Mouse (Mus musculus): ENCODE measurements around the gene Gorab. TPM values are rescaled to one million over a fixed set of nuclear protein-coding genes. Genes with fewer than 3 reads are reported as not detected.

The Gorab gene
- polyA plus RNA-seq, 1 experiment from 2014 or later: 17.7 TPM

GRCm38 (mm10) chr1:163350988-163351387 lies 52.5 kb downstream of the Gorab start:
- Histone ChIP-seq H3K4me3 (replicated peaks) (no peak overlapping the region), H3K4me1 (replicated peaks) (no peaks in the 10 kb centered on the region), H3K4me2 (replicated peaks) (no peak overlapping the region), H3K9ac (no peak overlapping the region), H3K9me3 (no peaks in the 10 kb centered on the region), H3K27me3 (replicated peaks) (no peaks in the 10 kb centered on the region), H3K36me3 (no peaks in the 10 kb centered on the region), H3K27ac (no peak overlapping the region)
- 88% methylated on average over 3 of the region's 3 CpGs for WGBS
- no peak for ATAC-seq

DNA sequence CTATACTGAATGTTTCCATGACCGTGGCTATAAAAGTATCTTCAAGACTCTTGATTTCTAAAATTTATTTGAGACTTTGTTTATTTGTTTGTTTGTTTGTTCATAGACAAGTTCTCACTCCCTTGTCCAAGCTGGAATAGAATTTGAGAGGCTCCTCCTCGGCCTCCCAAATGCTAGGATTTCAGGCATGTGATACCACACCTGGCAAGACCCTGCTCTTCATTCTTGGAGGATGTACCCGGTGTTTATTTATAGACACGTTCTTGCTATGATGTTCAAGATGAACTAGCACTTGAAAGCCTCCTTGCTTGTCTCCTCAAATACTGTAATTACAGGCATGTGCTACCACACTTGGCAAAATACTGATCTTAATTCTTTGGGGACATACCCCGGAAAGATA lies 57.9 kb downstream of the Gorab start:
- WGBS: 83% methylated on average over 5 of the region's 5 CpGs
- Histone ChIP-seq H3K27me3 (replicated peaks) (no peaks in the 10 kb centered on the region), H3K4me2 (replicated peaks) (no peak overlapping the region), H3K4me1 (replicated peaks) (no peaks in the 10 kb centered on the region), H3K4me3 (replicated peaks) (no peak overlapping the region), H3K9ac (no peak overlapping the region), H3K36me3 (no peaks in the 10 kb centered on the region), H3K9me3 (no peaks in the 10 kb centered on the region), H3K27ac (no peak overlapping the region)
- no peak for ATAC-seq

DNA sequence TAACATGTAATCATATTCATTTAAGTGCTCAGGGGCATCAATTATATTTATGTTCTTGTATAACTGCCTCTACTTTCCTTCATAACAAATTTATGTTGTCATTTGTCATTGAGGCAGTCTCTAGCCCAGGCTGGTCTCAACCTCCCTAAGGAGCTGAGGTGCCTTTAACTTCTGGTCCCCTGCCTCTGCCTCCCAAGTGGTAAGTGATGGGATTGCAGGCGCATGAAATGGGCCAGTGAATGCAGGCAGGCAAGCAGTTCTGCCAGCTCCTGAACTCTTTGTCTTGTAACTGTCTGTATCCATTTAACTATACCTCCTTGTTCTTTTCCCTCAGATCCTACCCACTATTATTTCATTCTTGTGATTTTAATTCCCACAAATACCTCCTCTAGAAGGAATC lies 58.5 kb downstream of the Gorab start:
- ATAC-seq: no peak
- no peak overlapping the region for H3K4me3 ChIP-seq (replicated peaks)

DNA sequence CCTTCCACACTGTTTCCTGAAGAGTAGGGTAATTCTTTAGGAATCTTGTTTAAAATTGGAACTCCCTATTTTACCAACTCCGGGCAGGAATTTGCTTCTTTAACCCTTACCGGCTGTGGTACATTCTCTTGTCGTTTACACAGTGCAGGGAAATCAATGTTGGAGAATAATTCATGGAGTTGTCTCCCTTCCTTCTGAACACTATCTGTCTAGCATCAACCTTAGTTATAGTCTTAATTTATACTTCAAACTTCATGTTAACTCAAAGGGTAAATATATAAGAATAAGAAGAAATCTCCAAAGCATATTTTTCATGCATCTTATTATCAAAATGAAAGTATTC lies 64.3 kb downstream of the Gorab start:
- Histone ChIP-seq H3K27me3 (replicated peaks) (no peaks in the 10 kb centered on the region), H3K4me3 (replicated peaks) (no peak overlapping the region), H3K9me3 (no peaks in the 10 kb centered on the region), H3K27ac (no peak overlapping the region), H3K4me1 (replicated peaks) (no peaks in the 10 kb centered on the region), H3K9ac (no peak overlapping the region), H3K4me2 (replicated peaks) (no peak overlapping the region), H3K36me3 (no peaks in the 10 kb centered on the region)
- no peak for ATAC-seq
- WGBS: 35% methylated on average over 3 of the region's 3 CpGs

More for the DNA sequence above, 58.5 kb downstream of the Gorab start:
- Histone ChIP-seq H3K9me3 (no peaks in the 10 kb centered on the region), H3K4me1 (replicated peaks) (no peaks in the 10 kb centered on the region), H3K27me3 (replicated peaks) (no peaks in the 10 kb centered on the region), H3K27ac (no peak overlapping the region), H3K36me3 (no peaks in the 10 kb centered on the region), H3K9ac (no peak overlapping the region), H3K4me2 (replicated peaks) (no peak overlapping the region)
- WGBS: 36% methylated on average over 1 of the region's 1 CpGs

DNA sequence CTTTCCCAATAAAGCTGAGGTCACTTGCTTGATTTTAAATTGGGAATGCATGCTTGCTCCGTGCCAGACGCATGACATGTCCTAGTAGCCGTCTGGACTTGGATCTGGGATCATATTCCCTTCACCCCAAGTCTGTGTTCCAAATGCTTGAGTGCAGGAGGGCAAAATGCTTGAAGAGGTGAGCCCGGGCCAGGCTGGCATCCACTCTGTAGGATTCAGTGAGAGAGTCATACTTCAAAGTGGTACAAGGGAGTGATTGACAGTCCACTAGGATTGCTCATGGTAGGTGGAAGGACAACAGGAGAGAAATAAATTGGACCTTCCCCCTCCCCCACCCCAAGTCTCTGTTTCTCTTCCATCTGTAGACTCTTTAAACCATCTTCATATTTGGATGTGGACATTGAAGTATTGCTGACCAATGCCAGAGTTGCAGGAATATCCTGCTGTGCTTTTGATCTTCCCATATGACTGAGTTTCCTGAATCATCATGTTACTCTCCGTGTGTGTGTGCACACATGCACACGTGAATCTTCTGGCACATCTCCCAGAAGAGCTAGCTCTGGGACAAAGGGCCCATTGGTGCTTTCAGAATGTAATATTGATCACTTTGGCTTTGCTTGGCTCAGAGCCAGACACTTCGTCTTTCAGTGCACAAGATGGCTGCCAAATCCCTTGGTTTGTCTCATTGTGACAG lies 64.8 kb downstream of the Gorab start:
- no peak overlapping the region for H3K27ac ChIP-seq
- WGBS: 66% methylated on average over 7 of the region's 7 CpGs

GRCm38 (mm10) chr1:163337821-163338220 lies 65.6 kb downstream of the Gorab start:
- Histone ChIP-seq H3K9me3 (no peaks in the 10 kb centered on the region), H3K4me3 (replicated peaks) (no peak overlapping the region), H3K36me3 (no peaks in the 10 kb centered on the region), H3K4me1 (replicated peaks) (no peaks in the 10 kb centered on the region), H3K9ac (no peak overlapping the region), H3K27ac (no peak overlapping the region), H3K27me3 (replicated peaks) (no peaks in the 10 kb centered on the region), H3K4me2 (replicated peaks) (no peak overlapping the region)
- ATAC-seq: no peak
- WGBS: 83% methylated on average over 2 of the region's 2 CpGs

More for the DNA sequence above, 64.8 kb downstream of the Gorab start:
- no peak overlapping the region for H3K4me2 ChIP-seq (replicated peaks)
- H3K36me3 ChIP-seq: no peaks in the 10 kb centered on the region
- no peaks in the 10 kb centered on the region for H3K9me3 ChIP-seq
- no peak for ATAC-seq
- H3K27me3 ChIP-seq (replicated peaks): no peaks in the 10 kb centered on the region
- no peak overlapping the region for H3K4me3 ChIP-seq (replicated peaks)
- H3K4me1 ChIP-seq (replicated peaks): no peaks in the 10 kb centered on the region
- H3K9ac ChIP-seq: no peak overlapping the region

Other genes with a start within 250 kb of the Gorab start
- gene Prrx1, start 90.0 kb downstream of the Gorab start, polyA plus RNA-seq (2015; fragmentation: Nextera tagmentation; extraction: Ambion mirVana): 5.0 and 6.2 TPM in 2 replicates

All from intestine, embryonic 15.5 days (tissue).